Mouse (Mus musculus) embryonic facial prominence, embryonic 11.5 days (tissue): ENCODE results near the gene Hoxd12. TPM values are rescaled to one million over a fixed set of nuclear protein-coding genes. Genes with fewer than 3 reads are reported as not detected.

Experiments
- ATAC-seq: fragments of 200-750 bp; cut with Nextera tagmentation; replicated peaks from 2 replicates; pipeline ENCODE4 v1.8.0; 2017; ENCODE audit warnings: low read depth; ENCODE audit not compliant: insufficient number of reproducible peaks, low FRiP score, low TSS enrichment
- DNase-seq: peaks from one replicate; pipeline ENCODE4 v3.0.0-alpha.2; 2015; ENCODE audit warnings: low spot score
- H3K27ac ChIP-seq: fragments of 300-500 bp; sonication (generic); replicated peaks from 2 replicates; pipeline ENCODE4 v1.5.1; 2014; ENCODE audit warnings: mild to moderate bottlenecking, low read depth, low read length, control low read depth
- H3K27me3 ChIP-seq: fragments of 300-500 bp; sonication (generic); 2 replicates; pipeline ENCODE4 v1.6.1; 2014; ENCODE audit warnings: mild to moderate bottlenecking, low read length, moderate library complexity, mixed read lengths; ENCODE audit not compliant: control insufficient read depth, insufficient read depth
- H3K36me3 ChIP-seq: fragments of 300-500 bp; sonication (generic); replicated peaks from 2 replicates; pipeline ENCODE4 v1.6.1; 2014; ENCODE audit warnings: low read depth, mild to moderate bottlenecking, low read length, moderate library complexity, mixed read lengths; ENCODE audit not compliant: control insufficient read depth, insufficient read depth
- H3K4me1 ChIP-seq: fragments of 300-500 bp; sonication (generic); 2 replicates; pipeline ENCODE4 v1.6.1; 2014; ENCODE audit warnings: low read length, mixed read lengths; ENCODE audit not compliant: control insufficient read depth, insufficient read depth
- H3K4me2 ChIP-seq: fragments of 300-500 bp; sonication (generic); 2 replicates; pipeline ENCODE4 v1.6.1; 2014; ENCODE audit warnings: low read depth, mild to moderate bottlenecking, control low read depth, low read length, moderate library complexity
- H3K4me3 ChIP-seq: fragments of 300-500 bp; sonication (generic); 2 replicates; pipeline ENCODE4 v1.5.1; 2014; ENCODE audit warnings: low read depth, low read length, control low read depth
- H3K9ac ChIP-seq: fragments of 300-500 bp; sonication (generic); replicated peaks from 2 replicates; pipeline ENCODE4 v1.6.1; 2014; ENCODE audit warnings: mild to moderate bottlenecking, control low read depth, low read length
- H3K9me3 ChIP-seq: fragments of 300-500 bp; sonication (generic); replicated peaks from 2 replicates; pipeline ENCODE4 v1.6.1; 2016; ENCODE audit warnings: mild to moderate bottlenecking, low read length, inconsistent platforms, mixed read lengths; ENCODE audit not compliant: control insufficient read depth
- WGBS: fragments of 180-500 bp; shearing (Covaris S2); extraction: QIAGEN DNeasy Blood & Tissue Kit; methylation state at CpG from one replicate; pipeline ENCODE4 v1.1.7; 2014; 5-methylcytosine and 5-hydroxymethylcytosine counted together
- polyA plus RNA-seq: library from polyadenylated mRNA; unstranded; fragments of >200 nt; fragmentation: Nextera tagmentation; extraction: Ambion mirVana; gene quantifications from 2 replicates; pipeline ENCODE4 v1.2.1, GENCODE M21; 2014

Hoxd12 gene
- polyA plus RNA-seq, 1 experiment from 2014 or later = not detected

GRCm38 (mm10) chr2:74668370-74669229 lies 6.2 kb upstream of the Hoxd12 start:
- H3K4me1 ChIP-seq = peaks cover 7% of the 10 kb centered on the region
- peak overlapping the region; percentile 51 for H3K4me2 ChIP-seq
- 0% methylated on average over 57 of the region's 74 CpGs for WGBS
- peaks cover 78% of the 10 kb centered on the region for H3K27me3 ChIP-seq
- ATAC-seq (no peak; the same call in 1 of the 2 replicates), DNase-seq (no peak)
- peak overlapping the region; percentile 32 for H3K4me3 ChIP-seq
- H3K9ac ChIP-seq = no peak overlapping the region; the same call in 1 of the 2 replicates
- no peaks in the 10 kb centered on the region for H3K9me3 ChIP-seq
- H3K36me3 ChIP-seq = no peaks in the 10 kb centered on the region
- no peak overlapping the region for H3K27ac ChIP-seq

- no peak overlapping the region for H3K9ac ChIP-seq
- DNase-seq = no peak
- ATAC-seq = no peak
Measured at GRCm38 (mm10) chr2:74669230-74669578, 5.6 kb upstream of the Hoxd12 start.

DNA sequence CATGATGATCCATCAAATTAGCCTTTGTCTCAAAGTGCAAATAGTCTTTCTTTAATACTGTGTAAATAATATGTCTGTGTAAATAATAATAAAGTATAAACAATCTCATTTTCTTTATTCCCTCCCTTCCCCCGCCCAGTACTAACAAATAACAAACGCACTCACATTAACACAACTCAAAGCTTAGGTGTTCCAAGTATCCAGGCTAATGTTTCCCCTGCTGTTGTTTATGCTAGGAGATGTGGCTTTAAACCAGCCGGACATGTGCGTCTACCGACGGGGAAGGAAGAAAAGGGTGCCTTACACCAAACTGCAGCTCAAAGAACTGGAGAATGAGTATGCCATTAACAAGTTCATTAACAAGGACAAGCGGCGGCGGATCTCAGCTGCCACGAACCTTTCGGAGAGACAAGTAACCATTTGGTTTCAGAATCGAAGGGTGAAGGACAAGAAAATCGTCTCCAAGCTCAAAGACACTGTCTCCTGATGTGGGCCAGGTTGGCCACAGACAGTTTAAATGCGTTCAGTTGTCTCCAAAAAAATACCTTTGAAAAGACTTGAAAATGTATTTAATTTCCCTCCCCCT lies 5.1 kb upstream of the Hoxd12 start:
- Histone ChIP-seq H3K9me3 (no peaks in the 10 kb centered on the region), H3K27me3 (peaks cover 78% of the 10 kb centered on the region), H3K36me3 (no peaks in the 10 kb centered on the region), H3K9ac (no peak overlapping the region), H3K27ac (no peak overlapping the region), H3K4me1 (peaks cover 7% of the 10 kb centered on the region), H3K4me3 (no peak overlapping the region), H3K4me2 (no peak overlapping the region)
- ATAC-seq = no peak
- WGBS = under 1% methylated on average over 14 of the region's 14 CpGs
- DNase-seq = no peak

More at GRCm38 (mm10) chr2:74669230-74669578, 5.6 kb upstream of the Hoxd12 start:
- Histone ChIP-seq H3K9me3 (no peaks in the 10 kb centered on the region), H3K4me3 (no peak overlapping the region), H3K4me2 (no peak overlapping the region), H3K27ac (no peak overlapping the region), H3K4me1 (peaks cover 7% of the 10 kb centered on the region), H3K27me3 (peaks cover 78% of the 10 kb centered on the region), H3K36me3 (no peaks in the 10 kb centered on the region)
- WGBS = 0% methylated on average over 3 of the region's 3 CpGs

- no peak overlapping the region for H3K9ac ChIP-seq
Measured at GRCm38 (mm10) chr2:74670632-74671188, 4.1 kb upstream of the Hoxd12 start.

GRCm38 (mm10) chr2:74671847-74672246 lies 3.0 kb upstream of the Hoxd12 start:
- peaks cover 83% of the 10 kb centered on the region for H3K27me3 ChIP-seq
- H3K4me1 ChIP-seq = peaks cover 7% of the 10 kb centered on the region
- WGBS = 3% methylated on average over 5 of the region's 5 CpGs
- H3K36me3 ChIP-seq = no peaks in the 10 kb centered on the region
- H3K9ac ChIP-seq = no peak overlapping the region
- no peak for DNase-seq
- H3K9me3 ChIP-seq = no peaks in the 10 kb centered on the region
- no peak overlapping the region for H3K4me3 ChIP-seq
- ATAC-seq = no peak
- no peak overlapping the region for H3K4me2 ChIP-seq
- H3K27ac ChIP-seq = no peak overlapping the region

More at GRCm38 (mm10) chr2:74670632-74671188, 4.1 kb upstream of the Hoxd12 start:
- Histone ChIP-seq H3K36me3 (no peaks in the 10 kb centered on the region), H3K4me3 (no peak overlapping the region), H3K27ac (no peak overlapping the region), H3K4me2 (no peak overlapping the region), H3K27me3 (peaks cover 82% of the 10 kb centered on the region), H3K9me3 (no peaks in the 10 kb centered on the region), H3K4me1 (peaks cover 7% of the 10 kb centered on the region)
- no peak for ATAC-seq
- DNase-seq = no peak
- 2% methylated on average over 3 of the region's 3 CpGs for WGBS

DNA sequence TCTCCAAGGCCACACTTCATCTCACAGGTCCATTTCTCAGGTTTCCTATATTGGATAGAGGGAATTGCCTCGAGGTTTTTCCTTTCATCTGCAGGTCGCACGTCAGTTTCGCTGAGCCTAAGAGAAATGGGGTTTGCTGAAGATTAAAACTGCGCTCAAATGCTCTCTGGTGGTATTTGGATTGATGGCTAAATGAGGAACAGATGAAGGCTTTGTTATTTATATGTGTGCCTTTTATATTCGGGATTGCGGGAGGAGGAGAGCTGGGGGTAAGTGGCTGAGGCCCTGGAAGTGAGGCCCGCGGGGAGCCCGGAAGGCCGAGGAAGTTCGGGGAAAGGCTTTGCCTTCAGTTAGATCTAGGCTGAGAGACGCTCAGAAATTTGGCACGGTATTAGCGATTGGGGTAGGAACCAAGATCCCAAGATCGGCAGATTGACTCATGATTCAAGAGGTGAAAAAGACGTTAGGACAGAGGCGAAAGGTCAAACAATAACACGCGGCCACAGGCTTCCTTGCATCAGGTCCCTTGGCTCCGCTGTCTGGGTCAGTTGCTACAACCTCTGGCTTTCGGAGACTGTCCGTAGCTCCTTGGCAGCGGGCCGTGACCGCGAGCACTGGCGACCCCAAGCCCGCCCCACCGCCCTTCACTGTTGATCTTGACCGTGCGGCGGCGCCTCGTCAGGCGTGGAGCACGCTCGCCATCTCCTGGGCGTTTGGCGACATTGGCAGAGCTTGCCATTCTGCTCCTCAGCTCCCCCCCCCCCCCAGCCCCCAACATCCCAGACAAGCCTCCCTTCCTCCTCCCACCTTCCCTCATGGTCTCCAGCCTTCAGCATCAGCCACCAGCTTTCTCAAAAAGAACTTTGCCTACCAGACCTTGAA lies 2.1 kb upstream of the Hoxd12 start:
- H3K4me3 ChIP-seq = 0 out of 2 replicates have a peak overlapping the region, but pooled peaks have one; percentile 12

GRCm38 (mm10) chr2:74673835-74674425 lies 883 bp upstream of the Hoxd12 start:
- Histone ChIP-seq H3K9ac (no peak overlapping the region), H3K4me3 (no peak overlapping the region), H3K4me1 (no peaks in the 10 kb centered on the region; the same call in 1 of the 2 replicates), H3K27ac (no peak overlapping the region), H3K27me3 (peaks cover 83% of the 10 kb centered on the region), H3K36me3 (no peaks in the 10 kb centered on the region), H3K9me3 (no peaks in the 10 kb centered on the region), H3K4me2 (no peak overlapping the region)
- DNase-seq (no peak), ATAC-seq (no peak)
- WGBS = 1% methylated on average over 24 of the region's 24 CpGs

More for the DNA sequence above, 2.1 kb upstream of the Hoxd12 start:
- DNase-seq (peak; percentile 80), ATAC-seq (no peak)
- Histone ChIP-seq H3K27ac (no peak overlapping the region), H3K27me3 (peaks cover 84% of the 10 kb centered on the region), H3K9me3 (no peaks in the 10 kb centered on the region), H3K9ac (no peak overlapping the region; the same call in 1 of the 2 replicates), H3K36me3 (no peaks in the 10 kb centered on the region), H3K4me1 (peaks cover 7% of the 10 kb centered on the region), H3K4me2 (peak overlapping the region; percentile 42)
- 1% methylated on average over 40 of the region's 40 CpGs for WGBS
